Mouse (Mus musculus): ENCODE measurements around the gene Fancc. TPM values are rescaled to one million over a fixed set of nuclear protein-coding genes. Genes with fewer than 3 reads are reported as not detected.

Gene Fancc
- polyA plus RNA-seq, 1 experiment from 2014 or later, result 24.0 TPM

DNA sequence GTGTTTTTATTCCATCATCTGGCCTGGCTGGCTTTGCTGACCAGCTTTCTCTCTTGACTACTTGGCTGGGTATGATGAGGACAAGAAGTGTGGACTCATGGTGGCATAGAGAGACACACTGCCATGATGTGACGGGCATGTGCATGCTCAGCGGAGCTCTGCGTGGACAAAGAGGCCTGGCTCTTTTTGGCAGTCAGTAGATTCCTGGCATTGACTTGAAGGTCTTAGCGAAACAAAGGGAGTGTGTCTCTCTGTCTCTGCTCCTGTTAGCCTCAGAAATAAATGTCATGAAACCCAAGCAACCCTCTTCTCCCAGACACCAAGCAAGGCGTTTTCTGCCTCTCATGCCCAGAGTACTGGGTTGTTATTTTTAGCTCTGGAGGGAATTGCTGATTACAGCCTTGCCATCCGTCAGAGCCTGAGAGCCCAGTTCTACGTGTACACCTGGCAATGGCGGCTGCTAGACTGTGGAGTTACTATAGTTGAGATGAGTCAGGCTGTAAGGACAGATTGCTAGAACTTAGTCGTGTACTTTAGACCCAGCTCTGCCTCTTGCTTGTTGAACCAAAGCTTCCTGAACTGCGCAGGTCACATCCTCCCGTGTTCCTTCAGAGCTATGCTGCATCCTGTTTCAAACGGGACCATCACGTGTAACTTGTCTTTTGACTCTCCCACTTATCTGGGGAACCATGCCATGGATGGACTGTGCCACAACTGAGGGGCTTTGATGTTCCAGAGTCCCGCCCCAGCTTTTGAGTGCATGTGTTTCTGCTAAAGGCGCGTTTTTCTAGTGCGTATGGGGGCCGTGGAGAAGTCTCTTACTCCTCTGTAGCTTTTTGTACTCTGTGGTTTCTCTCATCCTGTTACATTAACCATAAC is 236.1 kb downstream of the Fancc start:
- H3K4me2 ChIP-seq (replicated peaks), result no peak overlapping the region
- no peaks in the 10 kb centered on the region for H3K27me3 ChIP-seq (replicated peaks)
- H3K4me3 ChIP-seq, result no peak overlapping the region
- 66% methylated on average over 18 of the region's 18 CpGs for WGBS
- no peak overlapping the region for H3K27ac ChIP-seq
- peaks cover 27% of the 10 kb centered on the region for H3K4me1 ChIP-seq
- H3K9me3 ChIP-seq, result no peaks in the 10 kb centered on the region
- H3K36me3 ChIP-seq, result peaks cover 5% of the 10 kb centered on the region; the same call in 1 of the 2 replicates
- no peak overlapping the region for H3K9ac ChIP-seq
- ATAC-seq (ENCODE audit: low FRiP score, low read depth), result peak; percentile 48; the same call in 1 of the 2 replicates

DNA sequence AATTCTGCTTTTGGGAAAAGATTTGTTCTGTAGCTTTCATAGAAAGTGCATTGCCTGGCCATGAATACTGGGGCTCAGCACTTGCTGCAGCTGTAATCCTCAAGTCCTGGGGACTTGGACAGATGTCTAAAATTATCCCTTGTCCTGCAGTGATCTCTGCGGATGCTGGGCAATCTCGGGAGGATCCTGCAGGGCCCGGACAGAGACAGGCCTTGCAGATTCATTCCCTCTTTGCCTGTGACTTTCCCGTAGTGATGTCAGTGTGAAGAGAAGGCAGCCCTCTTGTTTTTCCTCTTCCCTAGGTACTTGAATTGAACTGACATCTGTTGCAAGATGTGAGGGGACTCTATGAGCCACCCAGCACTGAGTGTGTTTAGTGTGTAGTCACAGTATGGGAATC is 236.9 kb downstream of the Fancc start:
- no peak overlapping the region for H3K4me2 ChIP-seq (replicated peaks)
- H3K36me3 ChIP-seq, result peaks cover 5% of the 10 kb centered on the region; the same call in 1 of the 2 replicates
- no peak overlapping the region for H3K27ac ChIP-seq
- no peaks in the 10 kb centered on the region for H3K9me3 ChIP-seq
- H3K27me3 ChIP-seq (replicated peaks), result no peaks in the 10 kb centered on the region
- H3K9ac ChIP-seq, result no peak overlapping the region
- H3K4me1 ChIP-seq, result peaks cover 27% of the 10 kb centered on the region
- ATAC-seq (ENCODE audit: low FRiP score, low read depth), result no peak
- WGBS, result 29% methylated on average over 4 of the region's 4 CpGs
- H3K4me3 ChIP-seq, result no peak overlapping the region

DNA sequence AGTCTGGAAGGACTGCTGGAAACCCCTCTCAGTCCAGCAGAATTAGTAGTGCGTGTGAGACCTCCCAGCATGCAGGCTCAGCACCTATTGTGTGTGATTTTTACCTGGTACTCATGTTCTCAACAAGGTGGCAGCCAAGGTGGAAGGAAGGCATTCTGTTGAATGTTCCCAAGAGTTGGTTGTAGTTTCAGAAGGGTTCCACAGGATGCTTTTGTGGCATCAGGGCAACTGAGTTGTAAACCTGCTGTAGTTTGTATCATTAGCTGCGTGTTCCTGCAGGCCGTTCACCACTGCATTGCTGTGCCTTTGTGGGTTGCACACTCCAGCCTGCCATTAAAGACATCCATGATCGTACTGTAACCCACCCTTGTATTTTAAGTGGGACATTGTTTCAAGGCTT is 238.4 kb downstream of the Fancc start:
- no peak for ATAC-seq (ENCODE audit: low FRiP score, low read depth)

DNA sequence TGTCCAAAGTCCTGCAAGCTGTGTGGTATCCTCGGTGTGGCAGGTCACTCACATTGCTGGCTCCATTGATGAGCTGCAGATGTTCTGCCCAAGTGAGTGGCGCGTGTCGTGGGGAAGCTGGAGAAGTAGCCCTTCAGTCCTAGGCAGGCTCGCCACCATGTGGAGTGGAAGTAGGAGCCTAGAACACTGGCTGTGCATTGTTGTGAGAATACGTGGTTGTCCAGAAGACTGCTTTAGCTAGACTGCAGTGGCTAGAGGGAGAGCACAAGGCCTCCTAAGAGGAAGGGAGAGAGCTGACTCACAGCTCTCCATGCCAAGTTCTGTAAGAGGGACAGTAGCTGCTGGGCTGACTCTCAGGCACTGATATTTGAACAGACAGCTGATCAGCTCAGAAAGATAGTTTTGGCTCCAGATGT is 238.9 kb downstream of the Fancc start:
- no peaks in the 10 kb centered on the region for H3K9me3 ChIP-seq
- H3K4me2 ChIP-seq (replicated peaks), result no peak overlapping the region
- peaks cover 5% of the 10 kb centered on the region; the same call in 1 of the 2 replicates for H3K36me3 ChIP-seq
- H3K4me1 ChIP-seq, result peaks cover 27% of the 10 kb centered on the region
- H3K27ac ChIP-seq, result no peak overlapping the region
- ATAC-seq (ENCODE audit: low FRiP score, low read depth), result no peak
- no peak overlapping the region for H3K4me3 ChIP-seq
- 78% methylated on average over 6 of the region's 6 CpGs for WGBS
- H3K27me3 ChIP-seq (replicated peaks), result no peaks in the 10 kb centered on the region
- H3K9ac ChIP-seq, result no peak overlapping the region

More for the DNA sequence above, 238.4 kb downstream of the Fancc start:
- Histone ChIP-seq H3K9me3 (no peaks in the 10 kb centered on the region), H3K9ac (no peak overlapping the region), H3K4me1 (peaks cover 27% of the 10 kb centered on the region), H3K4me2 (replicated peaks) (no peak overlapping the region), H3K27ac (no peak overlapping the region), H3K4me3 (no peak overlapping the region), H3K36me3 (peaks cover 5% of the 10 kb centered on the region; the same call in 1 of the 2 replicates), H3K27me3 (replicated peaks) (no peaks in the 10 kb centered on the region)
- 75% methylated on average over 4 of the region's 4 CpGs for WGBS

DNA sequence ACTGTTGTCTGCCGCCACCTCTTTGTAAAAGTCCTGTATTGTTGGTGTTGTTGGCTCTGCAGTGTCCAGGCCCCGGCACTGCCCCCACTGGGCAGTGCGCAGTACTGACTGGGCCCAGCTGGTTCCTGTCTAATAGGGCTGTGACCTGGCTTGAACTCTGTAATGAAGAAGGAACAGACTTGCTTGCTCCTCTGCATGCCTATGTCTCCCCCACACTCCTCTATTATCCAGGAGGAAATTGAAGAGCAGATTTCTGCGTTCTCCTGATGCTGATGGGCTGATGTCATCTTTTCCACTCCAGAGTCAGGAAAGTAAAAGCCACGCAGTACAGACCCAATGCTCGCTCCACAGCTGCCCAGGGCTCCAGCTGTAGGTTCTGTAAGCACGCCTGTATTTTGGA is 240.3 kb downstream of the Fancc start:
- WGBS, result 76% methylated on average over 7 of the region's 7 CpGs
- ATAC-seq (ENCODE audit: low FRiP score, low read depth), result no peak; the same call in 1 of the 2 replicates
- Histone ChIP-seq H3K4me3 (no peak overlapping the region), H3K36me3 (peaks cover 5% of the 10 kb centered on the region; the same call in 1 of the 2 replicates), H3K9ac (no peak overlapping the region), H3K4me1 (peaks cover 27% of the 10 kb centered on the region), H3K4me2 (replicated peaks) (no peak overlapping the region), H3K27ac (no peak overlapping the region), H3K27me3 (replicated peaks) (no peaks in the 10 kb centered on the region), H3K9me3 (no peaks in the 10 kb centered on the region)

DNA sequence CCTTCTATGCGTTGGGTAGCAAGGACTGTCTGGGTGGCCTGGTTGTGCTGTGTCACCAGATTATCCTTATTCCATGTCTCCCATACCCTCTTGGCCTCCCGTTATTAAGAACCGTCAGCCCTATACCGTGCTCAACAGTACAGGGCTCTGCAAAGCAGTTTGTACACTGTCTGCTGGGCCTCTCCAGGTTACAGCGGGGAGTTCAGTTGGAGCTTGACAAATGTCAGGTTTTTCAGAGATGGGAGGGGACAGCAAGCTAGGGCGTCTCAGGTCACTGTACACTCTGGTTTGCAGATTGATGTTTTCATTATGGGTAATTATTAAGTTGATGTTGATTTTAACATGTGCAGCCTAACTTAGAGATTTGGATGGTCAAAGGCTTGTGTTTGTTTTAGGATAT is 240.9 kb downstream of the Fancc start:
- H3K27ac ChIP-seq, result no peak overlapping the region
- no peaks in the 10 kb centered on the region for H3K27me3 ChIP-seq (replicated peaks)
- no peak overlapping the region for H3K4me3 ChIP-seq
- H3K9ac ChIP-seq, result no peak overlapping the region
- WGBS, result 87% methylated on average over 6 of the region's 6 CpGs
- H3K36me3 ChIP-seq, result peaks cover 5% of the 10 kb centered on the region; the same call in 1 of the 2 replicates
- H3K9me3 ChIP-seq, result no peaks in the 10 kb centered on the region
- no peak for ATAC-seq (ENCODE audit: low FRiP score, low read depth)
- H3K4me2 ChIP-seq (replicated peaks), result no peak overlapping the region
- H3K4me1 ChIP-seq, result peaks cover 25% of the 10 kb centered on the region

DNA sequence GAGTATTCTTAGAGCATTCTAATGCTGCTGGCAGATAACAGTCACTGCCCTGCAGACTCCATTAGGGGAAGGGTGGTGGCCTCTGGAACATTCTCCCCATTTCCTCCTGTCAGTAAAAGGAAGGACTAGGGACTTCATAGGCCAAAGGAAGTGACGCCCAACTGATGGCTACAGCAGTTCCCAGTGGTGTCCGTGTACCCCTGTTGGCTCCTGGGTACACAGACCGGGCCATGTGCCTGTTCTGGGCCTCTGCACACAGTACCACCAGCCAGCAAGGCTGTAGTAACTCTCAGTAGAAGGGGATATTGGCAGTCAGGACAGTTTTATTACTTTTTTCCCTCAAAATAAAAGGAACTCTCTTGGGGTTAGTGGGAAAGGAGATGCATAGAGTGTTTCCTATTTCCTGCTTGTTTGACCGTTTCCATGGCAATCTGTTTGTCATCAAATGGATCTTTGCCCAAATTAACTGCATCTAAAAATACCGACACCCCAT is 241.5 kb downstream of the Fancc start:
- 88% methylated on average over 5 of the region's 5 CpGs for WGBS
- Histone ChIP-seq H3K9ac (no peak overlapping the region), H3K4me1 (peaks cover 19% of the 10 kb centered on the region), H3K27ac (no peak overlapping the region), H3K9me3 (no peaks in the 10 kb centered on the region), H3K4me2 (replicated peaks) (no peak overlapping the region), H3K36me3 (peaks cover 5% of the 10 kb centered on the region; the same call in 1 of the 2 replicates), H3K27me3 (replicated peaks) (no peaks in the 10 kb centered on the region), H3K4me3 (no peak overlapping the region)
- no peak for ATAC-seq (ENCODE audit: low FRiP score, low read depth)

DNA sequence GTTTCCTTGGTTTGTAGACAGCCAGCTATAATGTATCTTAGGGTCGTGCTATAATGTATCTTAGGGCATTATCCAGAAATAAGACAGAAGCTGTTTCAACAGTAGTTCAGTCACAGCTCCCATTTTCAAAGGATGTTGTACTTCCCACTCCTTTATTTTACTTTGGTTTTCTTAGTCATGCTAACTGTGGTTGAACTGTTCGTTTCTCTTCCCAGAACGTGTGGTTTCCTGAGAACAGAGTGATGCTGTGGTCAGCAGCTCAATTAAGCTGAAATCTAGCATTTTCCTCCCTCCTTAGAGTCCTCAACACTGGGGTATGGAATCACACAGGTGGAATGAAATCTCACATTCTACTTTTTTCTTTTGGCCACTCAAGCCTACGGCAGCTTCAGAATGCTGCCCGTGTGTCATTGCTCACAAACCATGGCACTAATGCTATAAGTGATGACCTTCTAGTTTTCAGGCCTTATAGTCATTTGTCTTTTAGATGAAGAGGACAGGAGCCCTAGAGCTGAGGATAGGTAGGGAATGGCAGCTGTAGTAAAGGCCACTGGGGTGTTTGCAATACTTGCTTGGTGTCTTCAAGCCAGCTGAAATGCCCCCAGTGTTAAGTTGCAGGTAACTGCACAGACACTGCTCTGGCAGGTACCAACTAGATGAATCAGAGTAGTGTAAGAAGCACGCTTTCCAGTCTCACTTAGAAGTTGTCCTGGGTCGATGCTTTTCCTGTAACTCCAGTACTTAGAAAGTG is 243.0 kb downstream of the Fancc start:
- no peak overlapping the region for H3K9ac ChIP-seq
- WGBS, result 91% methylated on average over 7 of the region's 7 CpGs
- ATAC-seq (ENCODE audit: low FRiP score, low read depth), result no peak
- H3K4me3 ChIP-seq, result no peak overlapping the region
- peaks cover 10% of the 10 kb centered on the region for H3K4me1 ChIP-seq
- no peak overlapping the region for H3K27ac ChIP-seq
- no peak overlapping the region for H3K4me2 ChIP-seq (replicated peaks)
- peaks cover 5% of the 10 kb centered on the region; the same call in 1 of the 2 replicates for H3K36me3 ChIP-seq
- no peaks in the 10 kb centered on the region for H3K9me3 ChIP-seq
- no peaks in the 10 kb centered on the region for H3K27me3 ChIP-seq (replicated peaks)

DNA sequence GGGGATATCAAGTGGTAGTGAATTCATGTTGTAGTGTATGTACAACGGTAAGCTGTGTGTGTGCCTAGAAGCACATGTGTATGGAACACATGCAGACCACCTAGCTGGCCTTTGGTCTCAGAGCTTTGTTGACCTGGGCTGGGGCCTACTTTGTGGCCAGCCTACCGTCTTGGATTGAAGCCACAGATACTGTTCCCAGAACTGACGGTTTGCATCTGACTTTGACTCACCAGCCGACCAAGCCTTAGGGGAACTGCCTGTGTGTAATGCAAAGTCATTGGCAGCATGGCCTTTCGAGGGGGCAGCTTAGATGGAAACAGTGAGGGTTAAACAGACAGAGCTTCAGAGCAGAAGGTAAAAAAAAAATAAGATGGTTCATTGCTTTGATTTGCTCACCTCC is 243.9 kb downstream of the Fancc start:
- H3K9ac ChIP-seq, result no peak overlapping the region
- peaks cover 5% of the 10 kb centered on the region; the same call in 1 of the 2 replicates for H3K36me3 ChIP-seq
- H3K27ac ChIP-seq, result no peak overlapping the region
- WGBS, result 87% methylated on average over 5 of the region's 5 CpGs
- H3K4me2 ChIP-seq (replicated peaks), result no peak overlapping the region
- no peak overlapping the region for H3K4me3 ChIP-seq
- no peaks in the 10 kb centered on the region for H3K27me3 ChIP-seq (replicated peaks)
- ATAC-seq (ENCODE audit: low FRiP score, low read depth), result no peak
- peaks cover 3% of the 10 kb centered on the region; the same call in 1 of the 2 replicates for H3K4me1 ChIP-seq
- H3K9me3 ChIP-seq, result no peaks in the 10 kb centered on the region

DNA sequence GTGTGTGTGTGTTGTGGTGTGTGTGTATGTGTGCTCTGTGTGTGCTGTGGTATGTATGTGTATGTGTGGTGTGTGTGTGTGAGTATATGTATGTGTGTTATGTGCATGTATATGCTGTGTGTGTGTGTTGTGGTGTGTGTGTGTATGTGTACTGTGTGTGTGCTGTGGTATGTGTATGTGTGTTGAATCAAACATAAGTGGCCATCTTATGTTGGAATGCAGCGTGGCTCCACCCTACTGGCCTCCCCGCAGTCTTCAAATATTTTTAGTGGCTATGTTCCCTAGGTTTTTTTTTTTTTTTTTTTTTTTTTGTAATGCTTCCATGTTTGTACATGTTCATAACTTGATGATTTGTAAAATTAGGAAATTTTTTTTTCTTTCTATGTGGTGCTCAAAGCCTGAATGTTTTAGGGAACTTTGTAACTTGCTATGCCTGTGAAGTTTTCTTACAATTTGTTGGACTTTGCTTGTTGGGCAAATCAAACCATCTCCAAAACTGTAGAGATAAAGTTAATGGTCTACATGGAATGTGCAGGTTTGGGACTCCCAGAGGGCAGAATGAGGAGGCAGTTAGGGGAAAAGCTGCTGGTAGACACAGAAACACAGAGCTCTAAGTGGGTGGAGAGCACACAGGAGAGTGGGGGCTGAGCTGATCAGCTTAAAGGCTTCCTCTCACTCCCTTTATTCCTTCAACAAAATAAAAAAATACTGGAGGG is 244.6 kb downstream of the Fancc start:
- Histone ChIP-seq H3K9ac (no peak overlapping the region), H3K27ac (no peak overlapping the region), H3K36me3 (peaks cover 5% of the 10 kb centered on the region; the same call in 1 of the 2 replicates), H3K9me3 (no peaks in the 10 kb centered on the region), H3K4me3 (no peak overlapping the region), H3K4me1 (no peaks in the 10 kb centered on the region; the same call in 1 of the 2 replicates), H3K4me2 (replicated peaks) (no peak overlapping the region), H3K27me3 (replicated peaks) (no peaks in the 10 kb centered on the region)
- WGBS, result 98% methylated on average over 2 of the region's 2 CpGs
- ATAC-seq (ENCODE audit: low FRiP score, low read depth), result no peak

DNA sequence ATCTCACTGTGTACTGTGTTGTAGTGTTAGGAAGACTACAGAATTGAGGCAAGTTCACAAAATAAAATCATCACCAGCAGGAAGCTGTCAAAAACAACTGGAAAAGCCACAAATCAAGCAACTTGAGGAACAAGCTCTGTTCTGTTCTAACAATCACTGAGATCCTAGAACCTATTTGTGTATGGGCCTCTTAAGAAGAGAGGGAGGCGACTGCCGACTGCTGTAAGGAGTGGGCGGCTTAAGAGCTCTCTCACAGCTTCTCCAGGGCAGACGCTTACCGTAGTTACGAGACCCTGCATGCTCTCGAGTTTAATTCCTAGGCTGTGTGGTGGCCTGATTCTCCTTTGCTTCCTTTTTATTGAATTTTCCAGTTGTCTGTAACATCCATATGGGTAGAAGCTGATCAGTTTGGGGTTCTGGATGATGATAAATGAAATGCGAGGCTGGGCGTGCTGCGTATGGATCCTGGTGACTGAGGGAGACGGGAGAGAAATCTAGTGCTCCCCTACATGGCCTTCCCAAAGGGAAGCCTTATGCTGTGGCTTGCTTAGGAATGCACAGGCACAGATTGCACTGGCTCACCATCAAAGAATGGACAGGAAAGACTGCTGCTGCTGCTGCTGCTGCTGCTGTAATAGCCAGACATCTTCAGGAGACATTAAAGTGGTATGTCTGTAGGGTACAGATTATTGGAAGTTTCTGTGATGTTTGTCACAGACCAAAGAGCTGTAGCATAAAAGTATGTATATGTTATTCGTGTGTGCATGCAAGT is 245.8 kb downstream of the Fancc start:
- no peaks in the 10 kb centered on the region for H3K9me3 ChIP-seq
- no peak overlapping the region for H3K4me2 ChIP-seq (replicated peaks)
- 69% methylated on average over 12 of the region's 12 CpGs for WGBS
- H3K36me3 ChIP-seq, result no peaks in the 10 kb centered on the region
- H3K4me1 ChIP-seq, result no peaks in the 10 kb centered on the region; the same call in 1 of the 2 replicates
- no peak for ATAC-seq (ENCODE audit: low FRiP score, low read depth)
- H3K4me3 ChIP-seq, result no peak overlapping the region
- no peak overlapping the region for H3K27ac ChIP-seq
- H3K9ac ChIP-seq, result no peak overlapping the region
- no peaks in the 10 kb centered on the region for H3K27me3 ChIP-seq (replicated peaks)

Measured in neural tube, embryonic 12.5 days (tissue).